23 mouse cellular contexts compared by ENCODE assay signal in the genomic region with DNA sequence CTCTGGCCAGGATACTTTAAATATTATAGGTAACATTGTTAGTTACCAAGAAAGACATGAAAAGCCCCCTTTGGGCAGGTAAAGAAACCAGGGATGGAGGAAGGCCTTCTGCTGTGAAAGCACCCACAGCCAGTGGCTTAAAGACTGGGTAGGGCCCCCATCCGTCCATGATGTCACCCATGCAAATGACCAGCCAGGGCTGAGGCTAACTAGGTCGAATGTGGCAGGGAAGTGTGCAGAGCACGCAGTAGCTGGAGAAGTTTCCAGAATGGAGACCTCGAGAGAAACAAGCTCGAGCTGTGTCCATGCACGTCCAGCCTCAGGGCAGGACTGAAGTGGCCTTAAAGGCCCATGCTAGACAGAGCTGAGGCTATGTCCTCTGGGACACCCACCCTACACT. TPM values are rescaled to one million over a fixed set of nuclear protein-coding genes. Genes with fewer than 3 reads are reported as not detected.
A peak's percentile ranks its signal among the peaks of the same experiment; 100 is the strongest.
DNase-seq lines count a peak whose midpoint lies in the region; ATAC-seq and TF ChIP-seq lines count a peak whose summit lies in the region.
"Had no signal": no experiment of that assay in that cellular context is flagged by ENCODE, and none has a peak within 500 bp of the region (broad histone marks: within the 10 kb centered on the region; RNA-seq: fewer than 3 reads in every experiment).

No protein-coding gene starts in this region.

- ATAC-seq in hindbrain, embryonic 14.5 days (ENCODE audit: low FRiP score), result no peak
- no peak for ATAC-seq in midbrain, embryonic 15.5 days (replicated peaks)
- ATAC-seq: forebrain, embryonic 13.5 days; forebrain, embryonic 16.5 days had no signal

- no peak overlapping the region for H3K4me2 ChIP-seq in hindbrain, embryonic 14.5 days (replicated peaks)
- no peak overlapping the region for H3K4me2 ChIP-seq in midbrain, embryonic 15.5 days
- H3K4me2 ChIP-seq: forebrain, embryonic 13.5 days; heart, embryonic 13.5 days; hindbrain, embryonic 15.5 days had no signal

- no peak overlapping the region for H3K9ac ChIP-seq in hindbrain, embryonic 14.5 days
- no peak overlapping the region for H3K9ac ChIP-seq in midbrain, embryonic 15.5 days
- H3K9ac ChIP-seq: forebrain, embryonic 13.5 days; heart, embryonic 13.5 days; hindbrain, embryonic 15.5 days had no signal

- peaks cover 26% of the 10 kb centered on the region for H3K36me3 ChIP-seq in splenic B cell, adult 2 months (ENCODE audit: control insufficient read depth, insufficient read depth, low read length, poor library complexity, severe bottlenecking)
- no peaks in the 10 kb centered on the region for H3K36me3 ChIP-seq in hindbrain, embryonic 14.5 days (replicated peaks; ENCODE audit: control insufficient read depth, insufficient read depth)
- H3K36me3 ChIP-seq in midbrain, embryonic 15.5 days (replicated peaks), result no peaks in the 10 kb centered on the region
- H3K36me3 ChIP-seq: forebrain, embryonic 10.5 days; heart, embryonic 10.5 days; heart, embryonic 13.5 days; hindbrain, embryonic 15.5 days had no signal

- peak; percentile 11 for DNase-seq in lung, postnatal 36 days
- no peak for DNase-seq in lung, adult 2 months
- peak; percentile 56 to 66 for DNase-seq in spleen, adult 18-20 months
- DNase-seq in splenic B cell, adult 2 months (ENCODE audit: low read depth, low spot score), result peak; percentile 90
- DNase-seq in hindbrain, embryonic 14.5 days (ENCODE audit: low spot score), result no peak
- no peak for DNase-seq in kidney, postnatal 36 days
- DNase-seq: cerebellum, adult 11-12 months; cerebellum, adult 8-10 months; cerebellum, postnatal 10 days; cerebellum, postnatal 36 days; gastrocnemius, adult 2 months; gastrocnemius, postnatal 25 days; heart, postnatal 14 days; heart, postnatal 4 days had no signal

- WGBS in lung, adult 2 months, result 70% methylated on average over 6 of the region's 6 CpGs
- 67% methylated on average over 6 of the region's 6 CpGs for WGBS in bone marrow, adult 2 months
- WGBS in hindbrain, embryonic 14.5 days, result 83% methylated on average over 6 of the region's 6 CpGs
- 82% methylated on average over 6 of the region's 6 CpGs for WGBS in midbrain, embryonic 15.5 days

- H3K4me1 ChIP-seq in lung, adult 2 months (ENCODE audit: control insufficient read depth, insufficient read depth, low read length), result no peaks in the 10 kb centered on the region
- H3K4me1 ChIP-seq in bone marrow, adult 2 months (ENCODE audit: control insufficient read depth, insufficient read depth, low read length), result no peaks in the 10 kb centered on the region; the same call in 1 of the 2 replicates
- peaks cover 14% of the 10 kb centered on the region for H3K4me1 ChIP-seq in hindbrain, embryonic 14.5 days (replicated peaks; ENCODE audit: control insufficient read depth, insufficient read depth, low read length)
- peaks cover 15% of the 10 kb centered on the region for H3K4me1 ChIP-seq in midbrain, embryonic 15.5 days

- no peak for TF ChIP-seq CTCF in lung, adult 2 months (IDR thresholded peaks at IDR 0.05; ENCODE audit: insufficient read depth, low read length)
- TF ChIP-seq CTCF in bone marrow, adult 2 months (IDR thresholded peaks at IDR 0.05; ENCODE audit: control insufficient read depth, insufficient read depth, low read length), result no peak

- no peak overlapping the region for H3K4me3 ChIP-seq in lung, adult 2 months (replicated peaks; ENCODE audit: extremely low read depth, low read depth, low read length)
- no peak overlapping the region for H3K4me3 ChIP-seq in bone marrow, adult 2 months (replicated peaks; ENCODE audit: control insufficient read depth, low read depth, low read length)
- H3K4me3 ChIP-seq in hindbrain, embryonic 14.5 days (replicated peaks; ENCODE audit: low read length), result no peak overlapping the region
- H3K4me3 ChIP-seq in midbrain, embryonic 15.5 days, result no peak overlapping the region
- H3K4me3 ChIP-seq: forebrain, embryonic 10.5 days; forebrain, embryonic 13.5 days; gastrocnemius, adult 2 months; heart, adult 2 months; heart, embryonic 10.5 days; heart, embryonic 13.5 days; hindbrain, embryonic 15.5 days had no signal

- H3K9me3 ChIP-seq in hindbrain, embryonic 14.5 days (ENCODE audit: control insufficient read depth, low read length), result no peaks in the 10 kb centered on the region
- no peaks in the 10 kb centered on the region for H3K9me3 ChIP-seq in midbrain, embryonic 15.5 days
- H3K9me3 ChIP-seq: heart, embryonic 10.5 days; heart, embryonic 13.5 days; hindbrain, embryonic 15.5 days had no signal

- TF ChIP-seq POLR2A in lung, adult 2 months (IDR thresholded peaks at IDR 0.05; ENCODE audit: borderline replicate concordance, extremely low read depth, low read depth, low read length), result no peak
- TF ChIP-seq POLR2A in bone marrow, adult 2 months (IDR thresholded peaks at IDR 0.05; ENCODE audit: borderline replicate concordance, control insufficient read depth, low read depth, low read length), result no peak

- H3K27me3 ChIP-seq in splenic B cell, adult 2 months (ENCODE audit: control insufficient read depth, insufficient read depth, low read length, poor library complexity, severe bottlenecking), result no peaks in the 10 kb centered on the region
- peaks cover 39% of the 10 kb centered on the region for H3K27me3 ChIP-seq in hindbrain, embryonic 14.5 days (ENCODE audit: control insufficient read depth, insufficient read depth, low read length)
- peaks cover 38% of the 10 kb centered on the region for H3K27me3 ChIP-seq in midbrain, embryonic 15.5 days (replicated peaks)

- 0 out of 2 replicates have a peak overlapping the region, but pooled peaks have one; percentile 6 for H3K27ac ChIP-seq in bone marrow, adult 2 months (ENCODE audit: control insufficient read depth, insufficient read depth, low read depth, low read length, poor library complexity)
- no peak overlapping the region for H3K27ac ChIP-seq in hindbrain, embryonic 14.5 days
- H3K27ac ChIP-seq in midbrain, embryonic 15.5 days, result no peak overlapping the region
- H3K27ac ChIP-seq: forebrain, embryonic 10.5 days; forebrain, embryonic 13.5 days; gastrocnemius, adult 2 months; heart, adult 2 months; heart, embryonic 10.5 days; heart, embryonic 13.5 days; hindbrain, embryonic 15.5 days had no signal

RNA-seq across cellular contexts. Expression of a gene that starts 42.9 kb away (rescaled TPM):
- polyA plus RNA-seq in lung, adult 2 months (2012; rRNA removed), result 6.1 and 6.7 TPM in 2 replicates
- polyA plus RNA-seq in bone marrow, adult 2 months (2011; ENCODE audit: insufficient read depth, insufficient read length, low replicate concordance, missing spikeins), result 18.0 and 35.6 TPM in 2 replicates
- polyA plus RNA-seq in hindbrain, embryonic 14.5 days (2014; fragmentation: Nextera tagmentation; extraction: Ambion mirVana), result 1.8 and 1.9 TPM in 2 replicates
- polyA plus RNA-seq in midbrain, embryonic 15.5 days (2015; fragmentation: Nextera tagmentation; extraction: Ambion mirVana), result 7.8 and 9.1 TPM in 2 replicates

Comparison
In these comparisons a context has a peak if more than half of its experiments do, and no peak if none do; other contexts are left out.
1. DNase-seq: peak in lung, postnatal 36 days (single experiment), spleen, adult 18-20 months (2 of 2) and splenic B cell, adult 2 months (single experiment); none in lung, adult 2 months (single experiment), hindbrain, embryonic 14.5 days (single experiment) and kidney, postnatal 36 days (0 of 2).